Mouse (Mus musculus): ENCODE measurements around the gene H3f3a.

Gene H3f3a

DNA sequence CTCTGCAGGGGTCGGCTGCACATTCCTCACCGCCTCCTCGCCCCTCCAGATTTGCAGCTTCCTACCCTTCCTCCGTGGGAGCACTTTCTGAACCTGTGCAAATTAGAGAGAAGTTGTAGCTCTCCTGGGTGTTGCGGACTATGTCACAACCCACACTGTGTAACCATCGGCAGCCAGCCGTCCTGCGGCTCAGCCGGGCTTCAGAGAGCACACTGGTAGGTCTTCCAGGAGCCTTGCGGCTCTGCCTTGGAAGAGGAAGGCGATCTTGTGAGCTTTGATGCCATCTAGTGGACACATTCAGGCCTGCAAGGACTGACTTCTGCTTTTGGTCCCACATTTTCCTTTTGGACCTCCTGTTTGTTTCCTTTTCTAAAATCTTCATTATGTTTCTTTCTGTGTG, 49.9 kb downstream of the H3f3a start:
- CTCF ChIA-PET: interaction anchor here (0.5 kb wide), 1 partner anchor 26 kb away, joined by 3 read pairs; no protein-coding TSS in a partner anchor

DNA sequence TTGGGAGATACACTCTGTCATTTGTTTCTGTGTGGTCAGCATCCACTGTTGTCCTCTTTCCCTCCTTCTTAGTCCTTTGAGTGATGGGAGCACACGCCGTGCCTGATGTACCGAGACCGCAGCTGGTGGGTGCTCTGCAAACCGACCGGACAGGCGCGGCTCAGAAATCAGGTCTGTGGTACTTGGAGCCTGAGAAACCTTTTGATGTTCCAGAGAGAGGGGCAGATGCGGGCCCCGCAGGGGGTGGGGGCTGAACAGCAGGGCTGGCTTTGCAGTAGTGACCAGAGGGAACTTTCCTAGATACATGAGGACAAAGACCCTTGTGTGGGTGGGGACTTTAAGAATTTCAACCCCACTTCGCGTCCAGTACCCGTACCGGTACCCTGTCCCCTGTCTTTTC, 50.4 kb downstream of the H3f3a start:
- CTCF ChIA-PET: interaction anchor here (0.5 to 1.5 kb wide), 3 partner anchors 13 to 43 kb away, joined by 3 to 4 read pairs (median 4); no protein-coding TSS in a partner anchor

DNA sequence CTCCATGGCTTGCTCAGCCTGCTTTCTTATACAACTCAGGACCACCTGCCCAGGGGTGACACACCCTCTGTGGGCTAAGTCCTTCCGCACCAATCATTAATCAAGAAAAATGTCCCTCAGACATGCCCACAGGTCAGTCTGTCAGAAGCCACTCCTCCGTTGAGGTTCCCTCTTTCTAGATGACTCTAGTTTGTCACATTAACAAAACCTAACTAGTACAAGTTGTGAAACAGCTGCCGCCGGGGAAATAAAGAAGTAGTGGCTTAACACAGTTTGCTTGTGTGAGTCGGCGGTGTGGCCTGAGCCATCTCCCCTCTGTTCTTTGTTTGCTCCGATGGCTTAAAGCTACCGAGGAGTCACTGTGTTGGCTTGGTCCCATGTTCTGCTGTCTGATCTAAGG, 51.1 kb downstream of the H3f3a start:
- CTCF ChIA-PET: interaction anchor here (0.6 to 1.5 kb wide), 3 partner anchors 13 to 45 kb away, joined by 4 to 8 read pairs (median 4); no protein-coding TSS in a partner anchor

DNA sequence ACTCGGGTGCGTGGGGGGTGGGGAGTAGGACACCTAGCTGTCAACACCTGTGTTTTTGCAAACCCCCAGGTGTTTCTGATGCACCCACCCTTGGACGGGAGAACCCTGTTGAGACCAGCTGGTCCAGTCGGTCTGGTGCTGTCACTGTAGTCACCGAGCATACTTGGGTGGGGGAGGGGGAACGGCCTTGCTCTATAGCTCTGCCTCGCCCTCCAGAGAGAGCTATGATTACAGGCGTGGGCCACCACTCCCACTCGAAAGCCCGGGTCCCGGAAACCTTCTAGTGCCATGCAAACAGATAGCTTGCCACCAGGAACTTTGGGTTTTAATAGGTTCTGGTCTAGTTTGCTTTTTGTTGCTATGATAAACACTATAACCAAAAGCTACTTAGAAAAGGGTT, 51.6 kb downstream of the H3f3a start:
- CTCF ChIA-PET: interaction anchor here (0.6 to 1.5 kb wide), 4 partner anchors 14 to 45 kb away, joined by 4 to 8 read pairs (median 4); no protein-coding TSS in a partner anchor

DNA sequence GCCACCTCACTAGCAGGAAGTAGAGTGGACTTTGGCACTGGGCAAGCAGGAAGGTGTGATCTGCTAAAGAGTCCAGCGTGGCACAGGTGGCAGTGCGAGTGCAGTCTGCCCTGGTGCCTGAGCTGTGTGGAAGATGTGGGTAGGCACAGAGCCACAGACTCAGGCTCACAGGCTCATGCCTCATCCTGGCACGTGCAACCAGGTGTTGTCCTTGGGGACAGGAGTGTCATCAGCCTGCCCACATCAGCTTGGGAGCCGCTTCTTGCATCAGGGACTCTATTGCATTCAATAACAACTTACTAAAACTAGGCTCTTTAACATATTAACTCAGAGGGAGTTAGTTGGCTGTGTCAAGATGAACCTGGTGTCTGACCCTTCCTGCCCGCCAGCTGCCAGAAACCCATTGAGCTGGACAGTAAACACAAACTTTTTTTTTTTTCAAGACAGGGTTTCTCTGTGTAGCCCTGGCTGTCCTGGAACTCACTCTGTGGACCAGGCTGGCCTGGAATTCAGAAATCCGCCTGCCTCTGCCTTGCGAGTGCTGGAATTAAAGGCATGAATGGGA, 55.7 kb downstream of the H3f3a start:
- CTCF ChIA-PET: interaction anchor here (0.6 to 0.7 kb wide), 3 partner anchors 133 to 142 kb away, joined by 3 to 17 read pairs (median 3); no protein-coding TSS in a partner anchor

DNA sequence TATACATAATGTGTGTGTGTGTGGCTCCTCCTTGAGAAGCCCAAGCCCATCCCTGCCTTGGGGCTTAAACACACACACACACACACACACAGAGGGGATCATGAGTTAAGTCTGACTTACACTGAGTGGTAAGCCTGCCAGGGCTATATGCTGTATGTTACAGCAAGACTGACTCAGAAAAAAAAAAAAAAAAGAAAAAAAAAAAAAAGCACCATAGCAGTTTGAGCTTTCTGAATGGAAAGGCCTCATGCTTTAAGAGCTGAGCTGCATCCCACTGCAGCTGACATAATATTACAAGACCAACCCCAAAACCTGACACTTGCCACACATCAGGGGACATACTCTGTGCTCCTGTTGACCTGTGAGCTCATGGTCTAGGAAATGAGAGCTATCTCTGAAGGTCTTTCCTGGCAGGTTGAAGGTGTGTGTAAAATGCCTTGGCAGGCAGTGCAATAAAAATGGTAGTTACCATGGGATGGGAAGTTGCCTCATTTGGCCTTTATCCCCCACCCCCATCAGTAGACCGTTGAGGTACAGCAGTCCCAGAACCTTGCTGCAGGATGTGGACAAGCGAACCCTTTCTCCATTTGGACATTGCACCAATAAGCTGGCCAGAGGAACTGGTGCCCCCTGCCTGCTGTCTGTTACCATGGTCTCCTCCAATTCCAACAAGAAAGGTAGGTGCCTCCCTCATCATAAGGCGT, 56.3 kb downstream of the H3f3a start:
- CTCF ChIA-PET: interaction anchor here (0.6 to 0.7 kb wide), 3 partner anchors 132 to 143 kb away, joined by 3 to 17 read pairs (median 3); no protein-coding TSS in a partner anchor

DNA sequence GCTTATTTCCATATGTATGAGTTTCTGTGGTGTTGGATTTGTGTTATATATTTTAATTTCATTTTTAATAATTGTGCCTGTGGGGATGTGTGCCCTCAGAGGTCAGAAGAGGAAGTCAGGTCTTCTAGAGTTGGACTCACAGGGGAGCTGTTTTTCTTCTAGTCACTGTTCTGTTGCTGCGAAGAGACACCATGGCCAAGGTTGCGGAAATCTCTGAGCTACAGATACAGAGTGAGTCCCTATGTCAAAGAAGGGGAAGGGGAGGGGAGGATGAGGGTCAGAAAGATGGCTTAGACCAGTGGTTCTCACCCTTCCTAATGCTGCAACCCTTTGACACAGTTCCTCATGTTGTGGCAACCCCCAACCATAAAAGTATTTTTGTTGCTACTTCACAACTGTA, 57.0 kb downstream of the H3f3a start:
- CTCF ChIA-PET: no interaction called here

DNA sequence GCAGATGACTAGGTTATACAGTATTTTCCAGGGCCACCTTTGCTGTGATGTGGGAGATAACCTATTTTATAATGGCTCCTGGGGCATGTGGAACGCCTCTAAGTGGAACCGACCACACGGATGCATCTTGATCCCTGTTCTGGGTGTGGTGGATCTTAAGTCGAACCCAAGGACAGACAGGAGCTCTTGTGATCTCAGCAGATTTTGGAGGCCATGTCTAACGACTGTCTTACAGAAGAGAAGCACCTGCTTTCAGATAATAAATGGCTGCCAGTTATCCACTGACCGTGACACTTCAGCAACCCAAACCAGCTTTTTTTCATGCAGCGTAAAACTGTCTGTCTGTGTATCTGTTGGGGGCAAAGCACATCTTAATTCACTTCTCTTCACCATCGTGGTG, 59.4 kb downstream of the H3f3a start:
- CTCF ChIA-PET: no interaction called here

DNA sequence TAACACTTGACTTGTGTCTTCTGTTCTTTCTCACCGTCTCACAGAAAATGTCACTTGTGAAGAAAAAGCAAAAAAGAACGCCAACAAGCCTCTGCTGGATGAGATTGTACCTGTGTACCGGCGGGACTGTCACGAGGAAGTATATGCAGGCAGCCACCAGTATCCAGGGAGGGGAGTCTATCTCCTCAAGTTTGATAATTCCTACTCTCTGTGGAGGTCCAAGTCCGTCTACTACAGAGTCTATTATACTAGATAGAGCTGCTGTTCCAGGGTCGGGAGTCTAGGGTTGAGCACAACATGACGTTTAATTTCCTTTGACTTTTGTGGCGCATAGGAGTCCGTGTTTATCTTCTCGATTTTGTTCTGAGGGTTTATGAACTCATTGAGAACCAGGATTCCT, 61.6 kb downstream of the H3f3a start:
- CTCF ChIA-PET: no interaction called here

All from spleen, embryonic (tissue).